Mouse (Mus musculus): Measurements from ENCODE around the gene Gpr158.

Gpr158 gene

GRCm38 (mm10) chr2:21676084-21676838, 308.9 kb downstream of the Gpr158 start:
- DNase-seq, result no peak

GRCm38 (mm10) chr2:21676839-21677123, 309.4 kb downstream of the Gpr158 start:
- DNase-seq, result no peak

GRCm38 (mm10) chr2:21680735-21681270, 313.5 kb downstream of the Gpr158 start:
- no peak for DNase-seq

- no peak for DNase-seq
Measured at GRCm38 (mm10) chr2:21684736-21685135, 317.4 kb downstream of the Gpr158 start.

- DNase-seq, result no peak
Measured at GRCm38 (mm10) chr2:21693128-21693527, 325.8 kb downstream of the Gpr158 start.

- no peak for DNase-seq
Measured at GRCm38 (mm10) chr2:21693807-21694594, 326.7 kb downstream of the Gpr158 start.

- no peak for DNase-seq
Measured at GRCm38 (mm10) chr2:21728075-21728474, 360.7 kb downstream of the Gpr158 start.

GRCm38 (mm10) chr2:21783721-21784120, 416.4 kb downstream of the Gpr158 start:
- no peak for DNase-seq

GRCm38 (mm10) chr2:21793156-21793555, 425.8 kb downstream of the Gpr158 start:
- no peak for DNase-seq

- DNase-seq, result no peak
Measured at GRCm38 (mm10) chr2:21799616-21800015, 432.3 kb downstream of the Gpr158 start.

- DNase-seq, result no peak
Measured at GRCm38 (mm10) chr2:21800045-21800444, 432.7 kb downstream of the Gpr158 start.

- no peak for DNase-seq
Measured at GRCm38 (mm10) chr2:21808510-21808909, 441.2 kb downstream of the Gpr158 start.

GRCm38 (mm10) chr2:21810431-21810830, 443.1 kb downstream of the Gpr158 start:
- DNase-seq, result no peak

- no peak for DNase-seq
Measured at GRCm38 (mm10) chr2:21864061-21864460, 496.7 kb downstream of the Gpr158 start.
